Mouse (Mus musculus): ENCODE results near the gene Agr2. TPM values are rescaled to one million over a fixed set of nuclear protein-coding genes. Genes with fewer than 3 reads are reported as not detected.

Gene Agr2
- polyA plus RNA-seq (2012; rRNA removed): 0.09 TPM in 1 of 2 replicates, not detected in the other

DNA sequence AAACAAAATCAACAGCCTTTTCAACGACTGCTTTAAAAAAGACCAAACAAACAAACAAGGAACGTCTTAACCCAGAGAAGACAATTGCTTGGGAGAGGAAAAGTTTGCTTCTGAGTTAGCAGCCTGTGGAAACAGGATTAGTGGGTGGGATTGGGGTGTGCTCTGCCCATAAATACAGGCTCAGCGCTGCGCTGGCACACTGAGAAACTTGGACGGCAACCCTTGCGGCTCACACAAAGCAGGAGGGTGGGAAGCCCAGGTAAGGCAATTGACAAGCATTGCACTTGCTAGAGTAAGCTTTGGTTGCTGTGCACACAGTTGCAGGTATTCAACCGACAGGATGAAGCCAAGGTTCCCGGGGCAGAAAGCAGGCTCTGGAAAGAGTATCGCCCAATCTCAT lies at the start of gene Agr2:
Gene Agr2, plus strand, starts transcription at position 197 of the 400 bp plus-strand sequence.

DNA sequence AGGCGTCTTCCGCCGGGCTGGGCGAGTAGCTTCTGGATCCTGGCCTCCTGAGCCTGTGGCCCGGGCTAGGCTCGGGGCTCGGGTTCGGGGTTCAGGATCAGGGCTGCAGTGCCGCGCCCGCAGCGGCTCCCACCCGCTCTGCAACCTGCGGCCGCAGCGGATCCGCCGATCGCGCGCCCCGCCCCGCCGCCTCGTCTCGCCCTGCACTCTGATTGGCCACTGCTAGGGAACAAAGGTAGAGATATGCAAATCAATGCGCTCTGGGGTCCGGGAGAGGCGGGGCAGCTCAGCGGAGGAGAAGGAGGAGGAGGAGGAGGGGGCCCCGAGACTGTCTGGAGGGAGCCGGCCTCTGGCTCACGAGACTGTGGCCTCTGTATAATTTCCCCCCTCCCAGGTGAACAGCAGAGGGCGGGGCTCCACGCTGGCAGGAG lies 49.7 kb downstream of the Agr2 start, which contains the start of gene Tspan13:
Gene Tspan13, minus strand, starts transcription at position 153 of the 431 bp plus-strand sequence.

Other genes starting within 250 kb of the Agr2 start
- gene Agr3, start 67.3 kb upstream of the Agr2 start, polyA plus RNA-seq (2012; rRNA removed): 0.16 TPM in 1 of 2 replicates, not detected in the other
- 270 and 295 TPM in 2 replicates for gene Tspan13, start 49.6 kb downstream of the Agr2 start, polyA plus RNA-seq (2012; rRNA removed)
- gene Ankmy2, start 164.2 kb downstream of the Agr2 start, polyA plus RNA-seq (2012; rRNA removed): 51.9 and 52.4 TPM in 2 replicates
- gene Bzw2, start 165.2 kb downstream of the Agr2 start, polyA plus RNA-seq (2012; rRNA removed): 278 and 288 TPM in 2 replicates